Mouse (Mus musculus): ENCODE measurements around the gene Zfp639.

DNA sequence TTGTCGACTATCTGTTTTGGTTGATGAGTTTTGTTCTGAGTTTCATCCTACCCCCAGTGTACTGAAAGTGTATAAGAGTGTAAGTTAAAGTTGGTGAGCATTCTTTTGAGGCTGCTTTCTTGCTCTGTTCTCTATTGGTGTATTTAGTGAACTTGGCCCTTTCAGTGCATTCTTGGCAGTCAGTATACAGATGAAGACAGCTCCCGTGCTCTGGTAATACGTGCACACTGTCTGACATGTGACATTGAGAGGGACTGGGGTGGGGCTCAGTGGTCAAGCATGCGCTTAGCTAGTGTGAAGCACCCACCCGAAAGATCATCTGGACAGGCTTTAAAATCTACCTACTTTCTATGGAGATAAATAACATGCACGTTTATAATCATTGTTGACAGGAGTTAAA, 53.3 kb downstream of the Zfp639 start:
- TF ChIP-seq CTCF (IDR thresholded peaks at IDR 0.05; ENCODE audit: borderline replicate concordance, insufficient read depth, low read length) (no peak), POLR2A (IDR thresholded peaks at IDR 0.05; ENCODE audit: low read depth, low read length) (no peak)

Measured in embryonic fibroblast, embryonic 13.5 days (primary cell).